Mouse (Mus musculus) heart, adult 2 months (tissue): ENCODE data around the gene Pth.
A peak's percentile ranks its signal among the peaks of the same experiment; 100 is the strongest.

Source experiments
- CTCF ChIP-seq: fragments of 200-600 bp; IDR thresholded peaks from 2 replicates; pipeline ENCODE4 v1.8.1; 2022; ENCODE audit warnings: antibody characterized with exemption, mild to moderate bottlenecking, moderate library complexity
- EP300 ChIP-seq: fragments of 200-500 bp; IDR thresholded peaks from 2 replicates; pipeline ENCODE4 v1.6.1; 2011; ENCODE audit warnings: low read depth, low read length, control low read depth; ENCODE audit not compliant: insufficient read depth

- TF ChIP-seq CTCF (peak; percentile 68), EP300 (no peak)
Measured at GRCm38 (mm10) chr7:113369620-113370340, 18.6 kb downstream of the Pth start.
